Mouse (Mus musculus) brain, adult 2 months (tissue): Measurements from ENCODE around the gene Trim61.

Experiments used
- DNase-seq: peaks from one replicate; pipeline ENCODE4 v3.0.0; 2011; ENCODE audit warnings: low read depth, low spot score

Gene Trim61

GRCm38 (mm10) chr8:64987731-64988130 is 30.6 kb downstream of the Trim61 start, which contains the start of gene Trim75:
Gene Trim75, minus strand, starts transcription at chr8:64987831.
- DNase-seq: no peak

GRCm38 (mm10) chr8:64983150-64983897 is 35.0 kb downstream of the Trim61 start:
- DNase-seq: no peak
